Mouse (Mus musculus) brain, embryonic 14.5 days (tissue): Measurements from ENCODE around the gene Hint1.

Source experiments
- CTCF ChIP-seq: fragments of 200-500 bp; IDR thresholded peaks from 2 replicates; pipeline ENCODE4 v1.5.1; 2012; ENCODE audit warnings: inconsistent platforms, mild to moderate bottlenecking, moderate library complexity, borderline replicate concordance; ENCODE audit not compliant: insufficient read depth, insufficient read length; ENCODE audit errors: extremely low read depth
- POLR2A ChIP-seq: fragments of 200-500 bp; IDR thresholded peaks from 2 replicates; pipeline ENCODE4 v1.6.1; 2012; ENCODE audit warnings: mild to moderate bottlenecking, inconsistent platforms, borderline replicate concordance; ENCODE audit not compliant: poor library complexity, insufficient read depth, insufficient read length, severe bottlenecking; ENCODE audit errors: extremely low read depth

- TF ChIP-seq CTCF: no peak
- no peak for TF ChIP-seq POLR2A
These were observed 51.3 kb downstream of the Hint1 start for GRCm38 (mm10) chr11:54917461-54917860.
